Mouse (Mus musculus): ENCODE data around the gene Il15. TPM values are rescaled to one million over a fixed set of nuclear protein-coding genes. Genes with fewer than 3 reads are reported as not detected.

Il15 gene
- polyA plus RNA-seq, 1 experiment: 1.00 TPM

GRCm38 (mm10) chr8:82351268-82351943 lies 51.6 kb downstream of the Il15 start:
- no peak for TF ChIP-seq POLR2A (IDR thresholded peaks at IDR 0.05; ENCODE audit: borderline replicate concordance, extremely low read depth, insufficient read depth, insufficient read length, poor library complexity, severe bottlenecking)
- TF ChIP-seq CTCF (IDR thresholded peaks at IDR 0.05; ENCODE audit: borderline replicate concordance, extremely low read depth, insufficient read depth, insufficient read length): peak; percentile 24; the same call in 1 of the 2 replicates

GRCm38 (mm10) chr8:82349299-82349698 lies 53.7 kb downstream of the Il15 start:
- no peak for TF ChIP-seq CTCF (IDR thresholded peaks at IDR 0.05; ENCODE audit: borderline replicate concordance, extremely low read depth, insufficient read depth, insufficient read length)
- TF ChIP-seq POLR2A (IDR thresholded peaks at IDR 0.05; ENCODE audit: borderline replicate concordance, extremely low read depth, insufficient read depth, insufficient read length, poor library complexity, severe bottlenecking): no peak
- DNase-seq (ENCODE audit: low read depth): no peak

More at GRCm38 (mm10) chr8:82351268-82351943, 51.6 kb downstream of the Il15 start:
- DNase-seq (ENCODE audit: low read depth): no peak

GRCm38 (mm10) chr8:82346485-82346884 lies 56.5 kb downstream of the Il15 start:
- TF ChIP-seq POLR2A (IDR thresholded peaks at IDR 0.05; ENCODE audit: borderline replicate concordance, extremely low read depth, insufficient read depth, insufficient read length, poor library complexity, severe bottlenecking) (no peak), CTCF (IDR thresholded peaks at IDR 0.05; ENCODE audit: borderline replicate concordance, extremely low read depth, insufficient read depth, insufficient read length) (no peak)
- DNase-seq (ENCODE audit: low read depth): no peak

- TF ChIP-seq POLR2A (IDR thresholded peaks at IDR 0.05; ENCODE audit: borderline replicate concordance, extremely low read depth, insufficient read depth, insufficient read length, poor library complexity, severe bottlenecking) (no peak), CTCF (IDR thresholded peaks at IDR 0.05; ENCODE audit: borderline replicate concordance, extremely low read depth, insufficient read depth, insufficient read length) (no peak)
- peak; percentile 44 for DNase-seq (ENCODE audit: low read depth)
Observed at GRCm38 (mm10) chr8:82331675-82332234, 71.3 kb downstream of the Il15 start.

- TF ChIP-seq CTCF (IDR thresholded peaks at IDR 0.05; ENCODE audit: borderline replicate concordance, extremely low read depth, insufficient read depth, insufficient read length) (no peak), POLR2A (IDR thresholded peaks at IDR 0.05; ENCODE audit: borderline replicate concordance, extremely low read depth, insufficient read depth, insufficient read length, poor library complexity, severe bottlenecking) (no peak)
- DNase-seq (ENCODE audit: low read depth): no peak
Observed at GRCm38 (mm10) chr8:82327986-82328652, 74.9 kb downstream of the Il15 start.

- no peak for TF ChIP-seq POLR2A (IDR thresholded peaks at IDR 0.05; ENCODE audit: borderline replicate concordance, extremely low read depth, insufficient read depth, insufficient read length, poor library complexity, severe bottlenecking)
- TF ChIP-seq CTCF (IDR thresholded peaks at IDR 0.05; ENCODE audit: borderline replicate concordance, extremely low read depth, insufficient read depth, insufficient read length): no peak
- no peak for DNase-seq (ENCODE audit: low read depth)
Observed at GRCm38 (mm10) chr8:82326061-82326460, 77.0 kb downstream of the Il15 start.

GRCm38 (mm10) chr8:82325586-82325985 lies 77.4 kb downstream of the Il15 start:
- TF ChIP-seq POLR2A (IDR thresholded peaks at IDR 0.05; ENCODE audit: borderline replicate concordance, extremely low read depth, insufficient read depth, insufficient read length, poor library complexity, severe bottlenecking) (no peak), CTCF (IDR thresholded peaks at IDR 0.05; ENCODE audit: borderline replicate concordance, extremely low read depth, insufficient read depth, insufficient read length) (no peak)
- no peak for DNase-seq (ENCODE audit: low read depth)

- DNase-seq (ENCODE audit: low read depth): no peak
- TF ChIP-seq POLR2A (IDR thresholded peaks at IDR 0.05; ENCODE audit: borderline replicate concordance, extremely low read depth, insufficient read depth, insufficient read length, poor library complexity, severe bottlenecking): no peak
- no peak for TF ChIP-seq CTCF (IDR thresholded peaks at IDR 0.05; ENCODE audit: borderline replicate concordance, extremely low read depth, insufficient read depth, insufficient read length)
Observed at GRCm38 (mm10) chr8:82317446-82317845, 85.6 kb downstream of the Il15 start.

- TF ChIP-seq POLR2A (IDR thresholded peaks at IDR 0.05; ENCODE audit: borderline replicate concordance, extremely low read depth, insufficient read depth, insufficient read length, poor library complexity, severe bottlenecking) (no peak), CTCF (IDR thresholded peaks at IDR 0.05; ENCODE audit: borderline replicate concordance, extremely low read depth, insufficient read depth, insufficient read length) (no peak)
- peak; percentile 40 for DNase-seq (ENCODE audit: low read depth)
Observed at GRCm38 (mm10) chr8:82306424-82306823, 96.6 kb downstream of the Il15 start.

- TF ChIP-seq POLR2A (IDR thresholded peaks at IDR 0.05; ENCODE audit: borderline replicate concordance, extremely low read depth, insufficient read depth, insufficient read length, poor library complexity, severe bottlenecking) (no peak), CTCF (IDR thresholded peaks at IDR 0.05; ENCODE audit: borderline replicate concordance, extremely low read depth, insufficient read depth, insufficient read length) (no peak)
- no peak for DNase-seq (ENCODE audit: low read depth)
Observed at GRCm38 (mm10) chr8:82296256-82296655, 106.8 kb downstream of the Il15 start.

- DNase-seq (ENCODE audit: low read depth): no peak
- TF ChIP-seq POLR2A (IDR thresholded peaks at IDR 0.05; ENCODE audit: borderline replicate concordance, extremely low read depth, insufficient read depth, insufficient read length, poor library complexity, severe bottlenecking) (no peak), CTCF (IDR thresholded peaks at IDR 0.05; ENCODE audit: borderline replicate concordance, extremely low read depth, insufficient read depth, insufficient read length) (no peak)
Observed at GRCm38 (mm10) chr8:82291659-82292058, 111.4 kb downstream of the Il15 start.
